Mouse (Mus musculus) liver, adult 2 months (tissue): ENCODE results near the gene Slc16a9.

Source experiments
- CTCF ChIP-seq: fragments of 200-500 bp; IDR thresholded peaks from 2 replicates; pipeline ENCODE4 v1.5.1; 2011; ENCODE audit warnings: low read depth, low read length, control low read depth
- POLR2A ChIP-seq: fragments of 200-500 bp; IDR thresholded peaks from 2 replicates; pipeline ENCODE4 v1.6.1; 2011; ENCODE audit warnings: low read length, control low read depth; ENCODE audit not compliant: insufficient read depth; ENCODE audit errors: extremely low read depth

DNA sequence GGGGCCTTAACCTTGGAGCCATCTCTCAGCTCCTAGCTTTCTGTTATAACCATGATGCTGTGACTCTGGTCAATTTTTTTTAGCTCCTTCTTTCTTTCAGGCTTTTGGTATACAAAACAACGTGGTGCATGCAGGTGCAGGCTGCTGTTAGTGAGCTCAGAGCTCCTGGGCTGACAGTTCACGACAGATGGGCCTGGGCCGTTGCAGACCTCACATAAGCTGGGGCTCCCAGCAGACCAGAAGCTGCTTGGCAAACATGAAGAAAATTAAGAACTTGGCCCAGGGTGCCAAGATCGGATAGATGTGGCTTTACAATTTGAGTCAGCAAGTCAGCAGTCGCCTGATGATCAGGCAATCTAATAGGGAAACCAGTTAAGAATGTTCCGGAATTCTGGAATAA is 82.4 kb downstream of the Slc16a9 start:
- TF ChIP-seq CTCF (no peak), POLR2A (no peak)
